Mouse (Mus musculus) gastrocnemius, adult 8-10 months (tissue): Measurements from ENCODE around the gene Nop16. TPM values are rescaled to one million over a fixed set of nuclear protein-coding genes. Genes with fewer than 3 reads are reported as not detected.

ENCODE experiments used
- DNase-seq, 2 experiments: peaks; one replicate each; pipeline ENCODE4 v3.0.0; 2022; ENCODE audit warnings: low spot score in 2 of 2
- microRNA-seq: library from miRNA; unstranded; fragments of <30 nt; microRNA quantifications from one replicate; pipeline ENCODE4 v1.2.0, GENCODE M21; 2022
- total RNA-seq, 4 experiments: library from RNA; stranded (reverse); gene quantifications; 2 replicates each; pipeline ENCODE4 v1.2.4; 2022

Gene Nop16
- total RNA-seq, 4 experiments from 2014 or later: 14.8 to 18.9 (median 16.7) TPM

DNA sequence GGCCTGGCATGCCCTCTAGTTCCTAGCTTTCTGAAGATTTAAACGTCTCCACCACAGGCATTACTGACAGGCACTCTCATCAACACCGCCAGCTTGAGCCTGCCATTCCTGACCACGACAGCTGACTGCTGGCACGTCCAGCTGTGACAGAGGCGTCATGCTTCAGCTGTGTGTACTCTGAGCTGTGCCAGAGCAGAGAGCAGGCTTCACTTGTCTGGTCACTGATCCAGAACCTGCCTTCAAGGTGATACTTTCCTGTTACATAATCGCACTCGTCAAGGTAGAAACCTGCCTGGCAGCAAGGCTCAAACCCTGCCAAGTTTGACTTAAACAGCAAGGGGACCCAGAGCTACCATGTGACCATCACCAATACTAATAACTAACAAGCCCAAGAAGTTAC is 27.3 kb downstream of the Nop16 start:
- peak in 1 of 2 experiments; percentile 35 for DNase-seq

DNA sequence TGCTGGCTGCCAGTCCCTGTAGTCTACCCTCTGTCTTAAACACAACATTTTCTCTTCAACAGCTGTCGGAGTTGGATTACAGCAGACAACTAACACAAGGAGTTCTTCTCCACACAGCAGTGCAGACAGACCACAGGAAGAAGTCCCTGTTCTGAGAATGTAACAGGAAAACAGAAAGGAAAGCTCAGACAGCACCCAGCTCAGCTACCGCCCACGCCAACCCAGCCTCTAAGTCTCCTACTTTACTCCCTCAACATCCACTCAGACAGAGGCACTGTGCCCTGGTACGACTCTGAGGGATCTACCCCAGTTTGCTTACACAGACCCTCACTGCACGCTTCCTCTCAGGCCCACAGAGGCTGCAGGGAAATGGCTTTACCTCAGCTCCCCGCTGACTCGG is 29.3 kb downstream of the Nop16 start:
- DNase-seq: no peak

DNA sequence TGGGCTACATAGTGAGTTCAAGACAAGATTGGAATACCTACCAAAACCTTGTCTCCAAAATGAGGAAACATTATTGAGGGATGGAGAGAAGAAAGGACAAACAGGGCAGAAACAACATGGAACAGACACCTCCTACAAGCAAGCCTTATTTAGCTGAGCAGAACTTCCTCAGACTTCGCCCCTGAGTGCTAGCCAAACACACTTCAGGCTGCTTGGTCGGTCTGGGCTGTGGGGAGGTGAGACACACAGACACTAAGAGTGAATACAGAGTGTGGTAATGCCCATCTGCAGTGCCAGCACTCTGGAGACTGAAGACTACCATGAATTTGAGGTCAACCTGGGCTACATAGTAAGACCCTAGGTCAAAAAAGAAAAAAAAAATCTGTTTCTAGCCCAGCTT is 30.2 kb downstream of the Nop16 start:
- DNase-seq: no peak

DNA sequence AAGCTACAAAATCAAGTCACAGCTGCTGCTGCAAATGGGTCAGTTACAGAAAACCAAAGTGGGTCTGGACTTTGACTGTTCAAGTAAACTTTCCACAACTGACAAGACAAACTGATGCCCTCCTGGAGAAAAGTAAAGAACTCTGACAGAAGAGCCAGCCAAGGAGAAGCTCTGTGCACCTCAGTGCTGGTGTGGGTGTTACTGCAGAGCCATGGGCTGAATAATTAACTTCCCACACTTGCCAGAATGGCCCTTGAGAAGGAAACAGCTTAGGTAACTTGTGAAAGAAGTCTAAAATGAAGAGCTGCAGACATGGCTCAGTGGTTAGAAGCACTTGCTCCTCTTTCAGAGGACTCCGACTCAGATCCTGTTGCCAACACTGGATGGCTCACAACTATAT is 32.2 kb downstream of the Nop16 start:
- no peak for DNase-seq

DNA sequence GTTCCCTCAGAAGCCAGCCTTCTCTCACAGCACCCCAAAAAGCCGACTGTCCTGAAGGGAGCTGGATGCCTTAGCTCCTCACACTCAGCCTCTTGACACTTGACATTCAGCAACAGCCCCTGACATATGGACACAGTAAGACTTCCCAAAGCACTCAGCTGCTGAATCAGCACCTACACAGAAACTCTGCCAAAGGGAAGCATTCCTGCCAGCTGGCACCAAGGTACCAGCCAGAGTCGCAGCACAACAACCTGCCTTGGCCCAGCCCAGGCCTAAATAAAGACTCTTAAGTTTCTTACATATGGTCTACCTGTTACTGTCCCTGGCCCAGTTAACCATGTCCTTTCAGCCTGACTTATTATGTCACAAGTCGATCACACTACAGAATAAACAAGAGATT is 33.1 kb downstream of the Nop16 start:
- DNase-seq: peak; percentile 73 to 82

DNA sequence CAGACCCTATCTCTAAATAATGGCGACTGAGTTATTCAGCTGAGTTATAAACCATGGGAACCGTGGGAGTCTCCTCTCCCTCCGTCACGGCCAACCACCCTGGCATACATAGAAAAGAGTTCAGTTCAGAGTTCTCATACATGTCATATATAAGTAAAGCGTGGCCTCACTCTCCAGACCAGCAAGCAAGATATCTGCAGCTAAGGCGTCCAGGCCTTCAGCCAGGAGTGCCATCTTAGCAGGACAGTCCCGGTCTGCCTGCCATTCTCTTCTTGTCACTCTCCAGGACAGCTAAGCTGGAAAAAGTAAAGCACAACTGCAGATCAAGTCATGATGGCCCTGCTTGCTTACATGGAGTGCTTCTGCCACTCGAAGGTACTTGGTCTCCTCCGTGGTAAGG is 33.7 kb downstream of the Nop16 start:
- no peak for DNase-seq

DNA sequence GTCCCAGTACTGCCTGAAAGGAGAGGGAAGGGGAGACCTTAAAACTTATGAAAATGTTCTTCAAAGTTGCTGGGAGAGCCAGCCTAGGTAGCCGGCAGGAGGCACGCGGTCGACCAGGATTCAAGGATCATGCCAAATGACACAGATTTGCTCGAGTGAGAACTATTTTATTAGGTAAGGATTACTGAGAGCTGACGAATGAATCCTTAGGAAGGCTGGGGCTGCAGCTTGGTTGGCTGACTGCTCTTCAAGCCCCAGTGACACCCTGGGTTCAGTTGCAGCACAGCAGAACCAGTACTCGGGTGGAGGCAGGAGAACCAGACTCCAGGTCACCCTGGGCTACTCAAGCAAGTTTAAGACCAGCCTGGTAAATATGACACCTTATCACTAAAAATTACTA is 41.9 kb downstream of the Nop16 start:
- no peak for DNase-seq

Small RNAs within 50 kb of the gene (microRNA-seq; reads per million reads assigned to microRNA genes)
- gene Gm24195: not detected

Other genes starting within 250 kb of the Nop16 start
- gene Cplx2, start 218.7 kb downstream of the Nop16 start, total RNA-seq: under 1 TPM; 0.51 to 0.72 (median 0.65) TPM
- gene Thoc3, start 121.2 kb downstream of the Nop16 start, total RNA-seq: 10 to 100 TPM; 12.0 to 19.0 (median 16.5) TPM
- gene Simc1, start 86.3 kb downstream of the Nop16 start, total RNA-seq: 1 to 10 TPM; 2.8 to 3.6 (median 3.3) TPM
- gene 4833439L19Rik, start 24.7 kb downstream of the Nop16 start, total RNA-seq: 100 to 1,000 TPM; 213 to 249 (median 236) TPM
- gene Arl10, start 15.1 kb downstream of the Nop16 start, total RNA-seq: 1 to 10 TPM in 3 of 4 experiments, under 1 TPM in 1; 0.87 to 3.5 (median 2.1) TPM
- 100 to 1,000 TPM; 131 to 155 (median 141) TPM for gene Higd2a, start 117 bp upstream of the Nop16 start, total RNA-seq
- gene Cltb, start 21.3 kb upstream of the Nop16 start, total RNA-seq: 100 to 1,000 TPM; 168 to 177 (median 172) TPM
- 10 to 100 TPM; 11.6 to 12.1 (median 11.9) TPM for gene Faf2, start 31.7 kb upstream of the Nop16 start, total RNA-seq
- 10 to 100 TPM; 19.1 to 30.7 (median 27.9) TPM for gene Rnf44, start 103.8 kb upstream of the Nop16 start, total RNA-seq
- not detected for gene Cdhr2, start 111.4 kb upstream of the Nop16 start, total RNA-seq
- gene Gprin1, start 159.8 kb upstream of the Nop16 start, total RNA-seq: under 1 TPM in 2 of 4 experiments, not detected in 2; 0.05 to 0.07 TPM
- gene Sncb, start 176.5 kb upstream of the Nop16 start, total RNA-seq: under 1 TPM in 1 of 4 experiments, not detected in 3; 0.24 TPM
- not detected for gene Eif4e1b, start 193.9 kb upstream of the Nop16 start, total RNA-seq
- gene Tspan17, start 199.3 kb upstream of the Nop16 start, total RNA-seq: 10 to 100 TPM; 15.5 to 26.0 (median 20.5) TPM